8 mouse cellular contexts compared by ENCODE assay signal in the genomic region with DNA sequence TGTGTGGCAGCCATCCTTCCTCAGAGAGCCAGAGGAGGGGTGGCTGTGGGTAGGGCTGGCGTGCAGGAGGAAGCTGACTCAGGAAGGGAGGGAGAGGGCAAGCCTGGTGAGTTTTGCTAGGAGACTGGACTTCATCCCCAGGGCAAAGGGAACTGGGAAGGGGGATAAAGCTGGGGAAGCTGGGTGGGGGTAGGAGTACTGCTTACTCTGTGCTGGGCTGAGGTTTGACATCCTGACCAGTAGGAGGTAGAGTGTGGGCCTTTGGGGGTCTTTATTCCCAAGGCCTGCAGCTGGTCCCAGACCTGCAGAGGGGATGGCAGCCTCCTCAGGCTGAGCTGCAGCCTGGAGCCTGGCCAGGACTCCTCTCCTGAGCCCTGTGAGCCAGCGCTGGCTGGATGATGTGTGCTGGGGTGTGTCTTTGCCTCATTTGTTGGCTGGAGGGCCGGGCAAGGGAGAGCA. TPM values are rescaled to one million over a fixed set of nuclear protein-coding genes. Genes with fewer than 3 reads are reported as not detected.
DNase-seq lines count a peak whose midpoint lies in the region; ATAC-seq and TF ChIP-seq lines count a peak whose summit lies in the region.

No protein-coding gene starts in this region.

- H3K4me1 ChIP-seq in embryonic facial prominence, embryonic 12.5 days: peaks cover 32% of the 10 kb centered on the region
- peaks cover 22% of the 10 kb centered on the region; the same call in 1 of the 2 replicates for H3K4me1 ChIP-seq in intestine, postnatal 0 days (replicated peaks; ENCODE audit: control insufficient read depth, insufficient read depth, low read length)
- peaks cover 42% of the 10 kb centered on the region for H3K4me1 ChIP-seq in liver, embryonic 15.5 days (replicated peaks)

- intact Hi-C loops in heart, postnatal 25 days (cut with DNase I): loop anchor here (10.0 kb wide), 1 partner anchor 213 kb away; a partner anchor contains a TSS

- no peaks in the 10 kb centered on the region for H3K36me3 ChIP-seq in embryonic facial prominence, embryonic 12.5 days
- H3K36me3 ChIP-seq in intestine, postnatal 0 days (ENCODE audit: control insufficient read depth, insufficient read depth): no peaks in the 10 kb centered on the region
- no peaks in the 10 kb centered on the region for H3K36me3 ChIP-seq in liver, embryonic 15.5 days (replicated peaks)

- no peaks in the 10 kb centered on the region for H3K27me3 ChIP-seq in embryonic facial prominence, embryonic 12.5 days
- no peaks in the 10 kb centered on the region for H3K27me3 ChIP-seq in intestine, postnatal 0 days (replicated peaks; ENCODE audit: control insufficient read depth, insufficient read depth, low read length)
- H3K27me3 ChIP-seq in liver, embryonic 15.5 days: peaks cover 9% of the 10 kb centered on the region

- H3K4me2 ChIP-seq in embryonic facial prominence, embryonic 12.5 days (replicated peaks): no peak overlapping the region
- H3K4me2 ChIP-seq in intestine, postnatal 0 days (replicated peaks; ENCODE audit: low read depth): peak overlapping the region; percentile 35
- no peak overlapping the region for H3K4me2 ChIP-seq in liver, embryonic 15.5 days

- WGBS in embryonic facial prominence, embryonic 12.5 days: 28% methylated on average over 3 of the region's 3 CpGs
- WGBS in intestine, postnatal 0 days: 8% methylated on average over 3 of the region's 3 CpGs
- WGBS in liver, embryonic 15.5 days (ENCODE audit: insufficient replicate concordance): 28% methylated on average over 3 of the region's 3 CpGs

- DNase-seq in heart, adult 11 months: peak; percentile 95
- DNase-seq in heart, postnatal 25 days (ENCODE audit: low spot score): no peak
- no peak for DNase-seq in right cerebral cortex, postnatal 25 days
- no peak for DNase-seq in cerebellum, postnatal 36 days
- DNase-seq in layer of hippocampus, adult 9-10 months (ENCODE audit: low spot score): no peak

- H3K9me3 ChIP-seq in embryonic facial prominence, embryonic 12.5 days: no peaks in the 10 kb centered on the region
- H3K9me3 ChIP-seq in intestine, postnatal 0 days (ENCODE audit: control insufficient read depth): no peaks in the 10 kb centered on the region
- H3K9me3 ChIP-seq in liver, embryonic 15.5 days (replicated peaks): no peaks in the 10 kb centered on the region

- 0 out of 2 replicates have a peak, but pooled peaks have one; percentile 37 for ATAC-seq in embryonic facial prominence, embryonic 12.5 days (ENCODE audit: insufficient number of reproducible peaks, insufficient read depth, low FRiP score, low TSS enrichment)
- ATAC-seq in intestine, postnatal 0 days: peak; percentile 50
- ATAC-seq in liver, embryonic 15.5 days (ENCODE audit: insufficient read depth): peak; percentile 53

- peak overlapping the region; percentile 82 for H3K27ac ChIP-seq in embryonic facial prominence, embryonic 12.5 days
- H3K27ac ChIP-seq in intestine, postnatal 0 days (ENCODE audit: low read depth, low read length): peak overlapping the region; percentile 54
- H3K27ac ChIP-seq in liver, embryonic 15.5 days (replicated peaks): peak overlapping the region; percentile 39; the same call in 1 of the 2 replicates

- H3K9ac ChIP-seq in embryonic facial prominence, embryonic 12.5 days: no peak overlapping the region
- 0 out of 2 replicates have a peak overlapping the region, but pooled peaks have one; percentile 22 for H3K9ac ChIP-seq in intestine, postnatal 0 days (ENCODE audit: low read depth, low read length)
- no peak overlapping the region for H3K9ac ChIP-seq in liver, embryonic 15.5 days

- H3K4me3 ChIP-seq in embryonic facial prominence, embryonic 12.5 days: no peak overlapping the region
- no peak overlapping the region for H3K4me3 ChIP-seq in intestine, postnatal 0 days (ENCODE audit: low read depth, low read length)
- no peak overlapping the region for H3K4me3 ChIP-seq in liver, embryonic 15.5 days (replicated peaks)

- TF ChIP-seq CTCF in intestine, postnatal 0 days (IDR thresholded peaks at IDR 0.05; ENCODE audit: low read depth): peak; percentile 11; the same call in 1 of the 2 replicates

RNA-seq across cellular contexts. Expression of a gene that starts 4.6 kb away (rescaled TPM):
- 10 to 100 TPM; 41.5 to 45.9 TPM for total RNA-seq in heart, postnatal 25 days (2021)
- polyA plus RNA-seq in embryonic facial prominence, embryonic 12.5 days (2016; fragmentation: Nextera tagmentation; extraction: Ambion mirVana): 14.7 and 15.9 TPM in 2 replicates
- polyA plus RNA-seq in intestine, postnatal 0 days (2015; fragmentation: Nextera tagmentation; extraction: Ambion mirVana): 9.0 and 10.2 TPM in 2 replicates
- 4.7 and 5.8 TPM in 2 replicates for polyA plus RNA-seq in liver, embryonic 15.5 days (2015; fragmentation: Nextera tagmentation; extraction: Ambion mirVana)
